Mouse (Mus musculus) inflammation-experienced regulatory T-cells, adult 6 months (primary cell): ENCODE measurements at regions not wholly inside any gene's neighbourhood (a gene's known extent, or its start where the extent isn't known, plus 50 kb on each side); places are given as distances from the start of the nearest gene placed in this dataset.

Experiments
- ATAC-seq: one replicate; pipeline ENCODE4 v1.8.0; 2017

DNA sequence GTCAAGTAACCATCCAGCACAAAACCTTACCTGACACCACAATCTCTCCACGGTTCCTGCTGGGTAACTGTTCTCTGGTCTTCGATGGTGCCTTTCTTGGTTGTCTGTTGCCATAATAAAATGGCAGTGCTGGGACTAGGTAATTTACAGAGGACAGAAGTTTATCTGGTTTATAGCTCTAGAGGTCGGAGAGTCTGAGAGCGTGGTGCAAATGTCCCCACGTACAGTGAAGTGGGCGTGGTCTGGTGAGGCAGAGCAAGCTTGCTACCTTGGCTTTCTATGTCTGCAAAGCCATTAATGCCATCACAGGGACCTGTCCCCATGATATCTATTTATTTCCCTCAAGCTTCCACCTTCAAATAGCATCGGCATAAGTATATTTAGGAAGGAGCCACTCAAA lies 223.0 kb downstream of the Opa1 start:
- no peak for ATAC-seq

DNA sequence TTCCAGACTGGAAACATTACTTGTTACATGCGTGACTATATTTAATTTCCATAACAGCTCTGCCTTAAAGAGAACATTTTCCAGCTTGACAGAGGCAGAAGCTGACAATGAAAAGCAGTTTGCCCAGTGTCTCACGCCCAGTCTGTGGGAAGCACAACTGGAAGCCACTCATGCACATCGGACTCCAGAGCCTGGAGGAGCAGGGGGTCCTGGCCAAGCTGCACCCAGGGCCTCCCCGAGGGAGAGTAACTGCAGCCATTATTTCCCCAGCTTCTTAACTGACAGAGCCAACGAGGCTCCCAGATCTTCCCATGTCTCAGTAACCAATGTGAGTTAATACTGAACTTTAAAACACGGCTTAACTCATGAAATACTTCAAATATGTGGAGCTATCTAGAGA lies 223.5 kb downstream of the Opa1 start:
- ATAC-seq, result no peak

DNA sequence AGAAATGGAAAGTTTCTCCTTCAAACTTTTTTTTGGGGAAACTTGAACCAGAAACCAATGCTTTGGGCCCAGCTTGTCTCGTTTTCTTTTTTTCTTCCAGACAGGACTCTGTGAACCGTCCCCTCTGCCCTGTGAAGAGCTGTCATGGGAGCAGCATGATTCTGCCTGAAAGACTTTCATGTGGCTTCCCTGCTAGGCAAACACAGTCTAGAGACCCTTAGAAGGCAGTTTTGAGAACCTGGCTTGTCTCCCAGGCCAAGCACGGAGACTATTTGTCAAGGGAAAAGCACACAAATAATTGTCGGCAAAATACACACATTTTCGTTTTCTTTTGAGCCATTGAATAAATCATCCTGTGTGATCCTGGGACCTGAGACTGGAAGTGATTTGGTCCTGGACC lies 228.7 kb downstream of the Opa1 start:
- no peak for ATAC-seq

DNA sequence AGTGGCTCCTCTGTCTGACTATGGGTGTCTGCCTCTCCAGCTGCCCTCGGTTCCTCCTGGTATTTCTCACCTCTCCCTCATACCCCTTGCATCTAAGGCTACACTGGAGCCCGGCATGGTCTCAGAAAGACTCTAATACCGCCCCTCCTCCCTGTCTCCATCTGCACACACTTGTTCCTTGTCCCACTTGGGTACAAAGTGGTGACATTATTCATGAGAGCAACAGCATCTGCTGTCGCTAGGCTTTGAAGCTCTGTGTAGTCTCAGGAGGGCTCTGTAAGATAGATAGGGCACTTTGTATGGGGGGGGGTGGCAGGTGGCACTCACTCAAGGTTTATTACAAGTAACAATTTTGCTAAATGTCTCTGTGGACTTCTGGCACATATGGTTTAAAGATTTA lies 229.7 kb downstream of the Opa1 start:
- ATAC-seq, result no peak

DNA sequence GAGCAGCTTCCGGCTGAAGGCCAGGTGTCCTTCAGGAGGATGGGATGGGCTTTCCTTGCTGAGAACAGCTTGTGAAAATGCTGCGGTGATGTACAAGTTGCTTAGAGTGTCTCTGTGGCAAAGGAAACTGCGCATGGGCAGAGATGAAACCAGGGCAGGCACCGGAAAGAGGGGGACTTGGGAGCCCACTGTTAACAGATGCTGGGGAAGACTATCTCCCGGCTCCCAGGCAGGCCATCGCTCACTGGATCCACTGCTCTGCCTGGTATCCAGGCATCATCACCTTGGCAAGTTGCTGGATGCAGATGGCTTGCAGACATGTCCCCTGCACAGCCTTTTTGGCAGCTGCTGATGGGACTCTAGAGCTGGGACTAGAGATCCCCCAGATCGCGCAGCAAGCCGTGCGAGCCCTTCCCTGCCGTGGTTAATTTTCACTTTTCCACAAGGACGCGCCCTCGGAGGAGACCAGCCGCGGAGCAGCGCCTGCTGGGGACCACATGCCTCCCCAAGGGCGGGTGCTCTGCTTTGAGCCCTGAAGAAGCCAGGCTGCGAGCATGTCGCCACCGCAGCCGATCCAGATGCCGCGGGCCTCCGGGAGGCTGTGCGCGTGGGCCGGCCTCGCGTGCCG lies 234.4 kb downstream of the Opa1 start:
- no peak for ATAC-seq

DNA sequence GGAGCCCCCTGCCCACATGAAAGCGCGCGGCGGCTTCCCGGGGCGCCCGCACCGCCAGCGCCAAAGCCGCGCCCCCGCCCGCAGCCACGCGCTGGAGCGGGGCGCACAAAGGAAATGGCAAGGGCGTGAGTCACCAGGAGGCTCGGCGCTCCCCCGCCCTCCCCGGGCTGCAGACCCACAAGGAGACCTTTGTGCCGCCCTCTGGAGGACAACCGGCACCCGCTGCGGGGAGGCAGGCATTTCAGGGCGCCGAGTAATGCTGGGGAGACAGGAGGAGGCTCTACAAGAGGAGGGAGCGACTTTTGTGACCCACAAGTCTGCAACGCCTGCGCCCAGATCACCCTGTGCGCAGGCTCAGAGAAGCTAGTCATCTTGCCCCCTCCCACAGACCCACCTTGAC lies 234.9 kb downstream of the Opa1 start:
- peak; percentile 77 for ATAC-seq

DNA sequence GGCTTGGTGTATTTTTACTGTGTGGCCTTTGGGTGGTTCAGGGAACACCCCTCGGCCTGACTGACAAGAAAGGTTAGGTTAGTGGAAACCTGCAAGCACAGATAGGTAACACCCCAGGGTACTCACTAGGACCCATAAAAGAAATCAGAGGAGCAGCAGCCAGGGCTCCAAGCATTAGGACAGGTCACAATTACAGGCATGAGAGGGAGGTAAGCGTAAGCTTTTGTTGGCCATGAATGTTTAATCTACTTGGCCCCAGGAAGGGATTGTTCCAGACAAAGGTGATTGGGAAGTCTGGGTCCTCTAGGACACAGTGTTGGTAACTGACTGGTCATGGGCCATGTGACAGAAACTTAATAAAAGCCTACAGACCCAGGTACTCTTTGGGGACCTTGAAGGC lies 235.5 kb downstream of the Opa1 start:
- ATAC-seq, result no peak

DNA sequence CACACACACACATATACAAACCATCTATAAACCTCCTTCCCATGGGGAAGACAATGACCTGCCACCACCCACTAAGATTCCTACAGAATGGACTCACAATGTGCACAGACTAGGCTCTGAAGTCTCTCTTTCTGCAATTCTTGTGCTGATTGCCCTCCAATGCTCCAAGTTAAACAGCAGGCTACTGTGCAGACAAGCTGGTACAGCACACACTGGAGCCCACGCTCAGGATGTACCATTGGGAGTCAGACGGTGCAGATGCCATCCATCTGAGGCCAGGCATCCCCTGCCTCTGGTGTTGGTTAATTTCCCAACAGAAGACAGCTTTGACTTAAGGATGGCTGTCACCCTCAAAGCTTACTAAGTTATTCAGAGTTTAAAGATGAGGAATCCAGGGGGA lies 236.1 kb downstream of the Opa1 start:
- no peak for ATAC-seq

DNA sequence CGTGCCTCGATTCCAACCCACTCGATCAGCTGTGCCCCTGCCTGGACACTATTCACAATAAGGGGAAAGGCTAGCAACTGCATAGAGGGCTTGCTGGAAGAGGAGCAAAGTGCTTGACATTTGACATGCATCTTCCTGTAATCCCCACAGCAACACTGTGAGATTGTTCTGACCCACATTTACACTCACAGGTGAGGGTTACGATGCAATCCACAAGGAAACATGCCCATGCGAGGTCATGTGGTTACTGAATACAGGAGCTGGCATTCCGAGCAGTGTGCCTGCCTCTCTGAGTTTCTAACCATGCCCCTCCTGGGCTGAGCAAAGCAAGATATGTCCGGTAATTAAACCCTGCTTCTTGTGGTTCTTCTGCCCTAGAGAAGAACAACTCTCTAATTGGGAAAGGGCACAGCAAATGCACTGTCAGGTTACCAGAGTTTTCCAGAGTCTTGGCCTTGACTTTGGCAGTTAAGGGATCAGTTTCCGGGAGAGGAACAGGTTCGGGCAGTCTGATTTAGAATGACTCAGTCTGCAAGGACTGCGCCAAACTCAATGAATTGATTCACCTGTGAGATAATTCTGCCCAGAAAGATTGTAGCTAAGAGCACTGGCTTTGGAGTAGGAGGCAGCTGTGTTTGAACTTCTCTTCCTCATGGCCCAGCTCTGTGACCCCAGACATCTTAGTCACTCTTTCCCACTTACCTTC lies 236.7 kb downstream of the Opa1 start:
- no peak for ATAC-seq

DNA sequence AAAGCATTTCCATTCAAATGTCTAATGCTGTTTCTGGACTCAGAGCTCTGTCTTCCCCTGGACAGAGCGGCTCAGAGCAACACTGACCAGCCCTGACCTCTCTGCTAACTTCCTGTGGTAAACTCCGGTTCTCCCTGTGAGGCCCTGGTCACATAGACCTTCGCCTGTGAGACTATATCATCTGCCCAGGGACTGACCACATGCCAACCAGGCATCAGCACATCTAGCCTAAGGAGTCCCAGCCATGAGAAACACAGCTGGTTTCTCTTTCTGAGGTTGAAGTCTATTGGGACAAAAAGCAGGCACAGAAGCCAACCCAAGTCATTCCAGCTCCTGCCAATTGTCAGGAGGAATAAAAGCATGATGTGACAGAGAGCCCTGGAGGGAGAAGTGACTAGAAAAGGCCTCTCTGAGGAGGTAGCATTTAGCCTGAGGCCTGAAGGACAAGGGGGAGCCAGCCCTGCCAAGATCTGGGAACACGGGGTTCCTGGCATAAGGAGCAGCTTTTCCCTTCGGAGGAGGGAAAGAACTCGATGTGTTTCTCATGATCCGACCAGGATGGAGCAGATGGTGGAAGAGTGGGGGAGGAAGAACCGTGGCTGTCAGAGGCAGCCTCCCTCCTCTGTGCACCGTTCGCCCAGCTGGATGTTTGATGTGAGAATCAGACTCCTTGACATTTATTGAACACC lies 237.7 kb downstream of the Opa1 start:
- ATAC-seq, result no peak

DNA sequence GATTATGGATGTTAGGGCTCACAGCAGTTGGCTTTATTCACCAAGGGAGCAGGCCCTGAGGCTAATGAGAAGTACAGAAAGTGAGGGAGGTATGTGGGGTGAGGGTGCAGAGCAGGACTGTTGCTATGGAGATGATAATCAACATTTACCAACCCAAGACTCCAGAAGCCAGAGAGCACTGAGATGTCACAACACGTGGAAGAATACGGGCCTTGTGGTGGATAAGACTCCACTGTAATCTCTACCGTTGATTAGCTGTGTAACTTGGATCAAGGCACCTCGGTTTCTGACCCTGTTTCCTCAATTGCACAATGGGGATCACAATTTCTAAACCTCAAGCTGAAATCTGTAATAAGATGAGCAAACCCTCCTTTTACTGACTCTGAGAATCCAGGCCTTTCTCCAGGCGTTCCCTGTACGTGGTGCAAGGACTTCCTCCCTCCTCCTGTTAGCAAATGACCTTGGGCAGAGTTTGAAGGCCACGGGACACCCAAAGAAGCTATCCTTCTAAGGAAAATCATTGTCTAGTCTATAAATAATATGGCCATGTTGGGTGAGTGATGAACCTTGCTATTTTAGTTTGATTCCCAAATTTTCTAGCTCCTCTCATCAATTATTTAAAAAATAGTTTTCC lies 239.8 kb downstream of the Opa1 start:
- no peak for ATAC-seq

DNA sequence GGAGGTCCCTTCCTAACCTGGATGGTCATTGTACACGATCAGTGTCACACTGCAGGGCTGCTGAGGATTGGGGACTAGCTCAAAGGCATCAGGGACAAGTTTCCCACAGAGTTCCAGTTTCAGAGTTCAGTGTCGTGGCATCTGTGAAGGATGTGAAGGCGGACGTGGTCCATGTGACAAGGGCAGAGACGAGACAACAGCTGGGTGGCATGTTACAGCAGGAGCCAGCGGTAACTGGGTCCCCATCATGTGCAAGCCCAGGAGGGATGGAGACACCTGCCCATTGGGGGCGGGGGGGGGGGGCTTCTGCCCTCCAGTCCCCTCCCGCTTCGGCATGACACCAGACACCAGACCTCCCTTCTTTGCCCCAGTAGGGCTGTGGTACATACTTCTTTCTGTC lies 241.6 kb downstream of the Opa1 start:
- ATAC-seq, result no peak

DNA sequence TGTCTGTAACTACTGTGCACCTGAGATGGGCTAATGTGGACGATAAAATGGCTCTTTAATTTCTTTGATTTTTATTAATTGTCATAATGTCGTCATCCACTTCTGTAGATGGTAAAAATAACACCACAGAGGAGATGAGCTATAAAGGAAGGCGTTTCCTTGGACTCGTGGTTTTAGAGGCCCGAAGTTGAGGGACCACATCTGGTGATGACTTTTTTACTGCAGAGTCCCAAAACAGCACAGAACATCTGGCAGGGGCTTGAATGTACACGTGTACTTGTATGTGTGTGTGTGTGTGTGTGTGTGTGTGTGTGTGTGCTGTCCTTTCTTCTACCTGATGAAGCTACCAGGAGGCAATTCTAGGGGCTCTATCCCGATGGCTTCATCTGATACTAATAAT lies 242.1 kb upstream of the Hes1 start:
- ATAC-seq, result no peak

DNA sequence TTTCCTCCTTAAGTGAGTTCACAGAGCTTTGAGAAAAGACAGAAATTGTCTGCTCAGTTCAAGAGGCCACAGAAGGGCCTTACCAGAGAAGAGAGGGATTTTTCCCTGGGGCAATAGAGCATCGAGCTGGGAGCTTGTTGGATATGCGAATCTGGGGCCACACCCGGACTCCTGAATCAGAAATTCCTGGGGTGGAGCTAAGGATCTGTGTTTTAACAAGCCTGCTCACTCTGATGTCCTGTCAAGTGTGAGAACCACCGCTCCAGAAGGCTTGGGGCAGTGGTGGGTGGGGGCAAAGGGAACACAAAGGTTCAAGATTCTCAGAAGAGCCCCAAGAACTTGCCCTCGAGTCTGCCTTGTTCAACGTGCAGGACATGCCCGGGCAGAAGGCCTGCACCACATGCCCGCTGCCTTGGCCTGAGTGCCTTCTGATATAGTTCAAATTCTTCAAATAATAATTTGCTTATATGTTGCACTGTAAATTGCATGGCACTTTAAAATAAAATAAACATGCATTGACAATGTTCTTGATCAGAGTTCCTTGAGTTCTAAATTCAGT lies 241.3 kb upstream of the Hes1 start:
- ATAC-seq, result no peak

DNA sequence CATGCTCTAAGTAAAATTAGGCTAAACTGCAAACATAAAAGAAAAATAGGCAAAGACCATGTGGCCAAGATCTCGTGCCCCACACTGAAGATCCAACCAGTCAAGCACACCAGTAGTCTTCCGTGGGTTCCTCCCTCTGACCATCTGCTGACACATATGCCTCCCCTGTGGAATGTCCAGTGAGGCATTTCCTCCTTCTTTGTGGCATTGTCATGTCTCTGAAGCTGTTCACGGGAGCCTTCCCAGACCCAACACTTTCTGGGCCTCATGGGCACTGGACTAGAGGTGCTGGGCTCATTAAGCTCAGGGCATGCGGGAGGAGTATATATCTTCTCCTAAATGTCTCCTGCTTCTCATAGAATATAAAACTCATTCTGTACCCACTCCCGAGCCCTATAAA lies 237.3 kb upstream of the Hes1 start:
- ATAC-seq, result no peak

DNA sequence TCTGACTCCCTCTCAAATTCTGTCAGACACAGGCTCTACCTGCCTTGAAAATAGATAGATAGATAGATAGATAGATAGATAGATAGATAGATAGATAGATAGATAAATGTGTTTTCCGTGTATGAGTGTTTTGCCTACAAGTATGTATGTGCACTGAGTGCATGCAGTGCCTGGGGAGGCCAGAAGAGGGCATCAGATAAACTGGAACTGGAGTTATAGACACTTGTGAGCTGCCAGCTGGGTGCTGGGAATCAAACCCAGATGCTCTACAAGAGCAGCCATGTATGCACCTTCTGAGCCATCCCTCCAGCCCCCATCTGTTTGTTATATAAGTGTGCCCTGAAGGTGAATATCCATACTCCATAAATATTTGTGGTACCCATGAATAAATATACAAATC lies 236.4 kb upstream of the Hes1 start:
- ATAC-seq, result no peak

DNA sequence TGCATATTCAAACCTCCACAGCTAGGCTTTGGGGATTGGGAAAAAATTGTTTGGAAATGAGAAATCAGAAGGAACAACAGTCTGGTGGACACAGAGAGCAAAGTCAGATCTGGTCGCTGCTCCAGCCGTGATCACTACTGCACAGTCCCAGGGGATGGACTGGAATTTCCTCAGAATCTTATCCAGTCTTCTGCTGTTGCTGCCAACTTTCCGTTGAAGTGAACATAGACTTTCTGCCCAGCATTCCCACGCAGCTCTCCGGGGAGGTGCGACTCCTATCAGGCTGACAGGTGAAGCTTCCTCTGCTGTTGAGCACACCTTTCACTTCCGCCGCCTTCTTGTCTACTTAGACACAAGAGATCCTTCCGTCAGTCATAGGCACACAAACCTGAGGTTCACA lies 234.7 kb upstream of the Hes1 start:
- ATAC-seq, result no peak

DNA sequence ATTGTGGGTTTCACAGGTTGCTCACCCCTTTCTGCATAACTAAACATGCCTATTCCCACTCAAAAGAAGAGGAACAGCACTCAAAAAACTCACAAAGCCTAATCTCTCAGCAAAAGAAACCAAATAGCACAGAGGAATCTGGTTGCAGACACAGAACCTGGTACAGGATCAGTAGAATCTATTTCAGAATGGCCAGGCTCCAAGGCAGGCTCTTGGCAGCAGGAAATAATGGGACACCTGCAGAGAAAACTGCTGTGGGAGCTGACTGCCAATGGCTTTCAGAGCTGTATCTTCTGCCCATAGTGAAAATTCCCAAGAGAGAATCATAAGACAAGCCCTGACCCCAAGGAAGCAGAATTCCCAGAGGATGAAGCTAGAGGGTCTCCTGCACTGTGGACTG lies 234.1 kb upstream of the Hes1 start:
- ATAC-seq, result no peak

DNA sequence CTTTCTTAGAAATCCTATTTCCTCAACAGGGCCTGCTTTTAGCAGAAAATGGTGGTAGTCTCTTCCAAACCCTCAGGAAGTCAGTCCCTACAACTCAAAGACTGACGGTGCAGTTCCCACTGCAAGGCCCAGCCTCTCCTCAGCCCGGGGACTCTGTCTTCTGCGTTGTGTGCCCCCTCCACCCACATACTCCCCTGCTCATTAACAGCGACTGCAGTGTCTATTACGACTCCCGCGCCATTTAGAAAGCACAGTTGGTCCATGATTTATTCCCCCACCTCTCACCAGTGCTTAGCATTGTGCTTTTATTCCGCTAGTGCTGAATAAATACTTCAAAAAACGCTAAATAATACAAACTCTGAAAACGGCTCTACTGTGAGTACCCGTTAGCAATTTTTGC lies 230.9 kb upstream of the Hes1 start:
- no peak for ATAC-seq

DNA sequence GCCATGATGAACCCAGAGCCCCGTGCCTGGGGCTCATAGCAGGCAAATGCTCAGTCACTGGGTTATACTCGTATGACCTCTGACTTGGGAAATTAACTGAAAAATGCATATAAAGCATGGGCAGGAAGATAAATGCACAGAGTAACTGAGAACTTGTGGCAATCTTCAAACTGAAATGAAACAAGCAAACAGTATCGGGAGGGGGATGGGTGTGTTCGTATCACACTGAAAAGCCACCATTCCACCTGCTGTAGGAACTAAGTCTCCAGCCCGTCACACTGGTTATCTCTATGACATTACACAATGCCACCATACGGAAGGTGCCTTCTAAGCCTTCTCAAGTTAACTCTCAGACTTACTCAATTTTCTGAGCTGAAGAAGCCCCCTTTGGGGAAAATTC lies 230.3 kb upstream of the Hes1 start:
- ATAC-seq, result no peak

DNA sequence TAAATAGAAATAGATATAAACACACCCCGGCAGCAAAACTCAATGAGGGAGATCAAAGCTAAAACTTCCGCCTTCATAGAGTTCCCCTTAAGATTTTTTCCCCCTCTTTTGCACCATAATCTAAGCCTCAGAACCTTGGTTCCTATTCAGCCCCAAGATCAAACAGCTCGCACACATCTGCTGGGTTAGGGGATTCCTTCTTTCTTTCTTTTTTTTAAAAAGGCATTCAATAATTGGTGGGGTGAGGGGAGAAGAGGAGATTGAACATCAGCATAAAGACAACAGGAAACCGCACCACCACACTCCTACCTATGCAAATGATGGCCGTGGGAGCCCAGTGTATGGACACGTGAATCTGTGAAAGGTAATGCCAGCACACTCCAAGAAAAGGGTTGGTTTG lies 229.5 kb upstream of the Hes1 start:
- peak; percentile 85 for ATAC-seq

DNA sequence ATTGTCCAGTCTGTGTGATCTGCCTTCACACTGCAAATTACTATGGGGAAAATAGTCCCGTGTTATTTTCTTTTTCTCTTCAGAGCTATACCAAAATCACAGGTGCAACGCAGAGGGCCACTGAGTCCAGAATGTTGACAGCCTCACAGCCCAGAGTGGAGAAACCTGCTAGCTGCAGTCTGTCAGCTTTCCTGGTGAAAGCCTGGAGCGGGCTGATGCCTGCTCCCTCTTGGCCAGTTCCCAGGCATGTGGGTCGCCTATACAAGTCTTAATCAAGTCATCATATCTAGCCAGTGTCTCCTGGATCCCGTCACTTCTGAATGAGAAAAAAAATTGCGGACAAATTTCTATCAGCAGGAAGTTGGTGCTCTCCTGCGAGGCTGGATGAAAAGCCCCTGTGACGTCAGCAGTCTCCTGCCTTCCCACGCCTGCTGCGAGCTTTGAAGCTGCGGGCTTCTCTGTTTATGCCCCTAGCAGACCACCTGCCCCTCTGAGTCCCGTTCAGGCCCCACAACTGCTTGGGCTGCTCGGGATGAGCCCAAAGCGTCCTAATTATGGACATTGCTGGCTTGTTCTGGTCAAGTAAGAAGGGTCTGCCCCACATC lies 227.1 kb upstream of the Hes1 start:
- peak; percentile 33 for ATAC-seq

DNA sequence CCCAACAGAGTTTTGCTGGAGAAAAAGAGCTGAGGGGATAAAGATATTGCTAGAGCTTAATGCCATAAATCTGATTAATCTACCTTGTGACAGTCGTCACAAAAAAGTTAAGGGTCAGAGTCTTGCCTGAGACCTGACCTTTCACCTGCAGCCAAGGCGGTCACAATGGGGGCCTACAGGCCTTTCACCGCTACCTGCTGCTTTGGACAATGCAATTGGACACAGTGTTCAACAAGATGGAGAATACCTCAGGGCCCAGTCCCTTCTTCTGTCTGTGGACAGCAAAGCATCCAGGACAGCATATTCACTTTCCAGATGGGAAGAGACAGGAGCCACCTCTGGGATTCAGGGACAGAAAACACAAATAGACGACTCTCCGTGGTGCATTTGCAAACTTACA lies 226.3 kb upstream of the Hes1 start:
- no peak for ATAC-seq
